Mouse (Mus musculus): ENCODE results near the gene P2ry2.

- TF ChIP-seq CTCF (IDR thresholded peaks at IDR 0.05; ENCODE audit: control insufficient read depth, insufficient read depth, insufficient read length) (no peak), MAX (IDR thresholded peaks at IDR 0.05) (no peak), FOSL1 (IDR thresholded peaks at IDR 0.05; ENCODE audit: insufficient read depth, low read length, poor library complexity, severe bottlenecking) (no peak), MYOD1 (IDR thresholded peaks at IDR 0.05; ENCODE audit: control insufficient read depth, insufficient read length, low read depth) (no peak), USF1 (IDR thresholded peaks at IDR 0.05; ENCODE audit: low read depth) (no peak)
These were observed 4.4 kb upstream of the P2ry2 start for GRCm38 (mm10) chr7:101017021-101017461.

All from C2C12 (cell line).